Mouse (Mus musculus) left cerebral cortex, postnatal 25 days (tissue): ENCODE results near the gene Ing2. TPM values are rescaled to one million over a fixed set of nuclear protein-coding genes. Genes with fewer than 3 reads are reported as not detected.

ENCODE experiments used
- DNase-seq, 2 experiments: peaks; one replicate each; pipeline ENCODE4 v3.0.0; 2022; ENCODE audit warnings: low spot score in 2 of 2, mixed read lengths in 1 of 2
- intact Hi-C: fragments of 180-260 bp; cut with DNase I; formaldehyde crosslinking; loops from one replicate; pipeline ENCODE4 v1.15.1; 2025
- total RNA-seq, 2 experiments: library from RNA; stranded (reverse); gene quantifications; 2 replicates each; pipeline ENCODE4 v1.2.3; 2021

Gene Ing2
- total RNA-seq, 2 experiments from 2014 or later: 48.9 to 52.6 TPM

- intact Hi-C loops: no loop called here
Measured at GRCm38 (mm10) chr8:47621144-47621543, 54.2 kb downstream of the Ing2 start.

More at GRCm38 (mm10) chr8:47621144-47621543, 54.2 kb downstream of the Ing2 start:
- no peak for DNase-seq

Other genes with a start within 250 kb of the Ing2 start
- gene Stox2, start 229.2 kb downstream of the Ing2 start, total RNA-seq: 10 to 100 TPM; 78.6 to 84.8 TPM
- 10 to 100 TPM; 57.7 to 57.9 TPM for gene Trappc11, start 142.1 kb downstream of the Ing2 start, total RNA-seq
- 10 to 100 TPM; 32.9 to 34.0 TPM for gene Rwdd4a, start 141.9 kb downstream of the Ing2 start, total RNA-seq
- 10 to 100 TPM; 16.8 to 17.4 TPM for gene Cdkn2aip, start 38.4 kb upstream of the Ing2 start, total RNA-seq
- gene Cldn24, start 146.6 kb upstream of the Ing2 start, total RNA-seq: not detected
- gene Cldn22, start 148.9 kb upstream of the Ing2 start, total RNA-seq: under 1 TPM; 0.46 to 0.62 TPM